Mouse (Mus musculus) G1E (cell line): Measurements from ENCODE around the gene Cnst.

Source experiments
- CTCF ChIP-seq: IDR thresholded peaks from 2 replicates; pipeline ENCODE4 v1.5.1; 2012; ENCODE audit warnings: low read depth, low read length, inconsistent platforms, mixed read lengths
- POLR2AphosphoS5 ChIP-seq: IDR thresholded peaks from 2 replicates; pipeline ENCODE4 v1.6.1; 2012; ENCODE audit warnings: low read depth, low read length, inconsistent platforms; ENCODE audit not compliant: insufficient replicate concordance

DNA sequence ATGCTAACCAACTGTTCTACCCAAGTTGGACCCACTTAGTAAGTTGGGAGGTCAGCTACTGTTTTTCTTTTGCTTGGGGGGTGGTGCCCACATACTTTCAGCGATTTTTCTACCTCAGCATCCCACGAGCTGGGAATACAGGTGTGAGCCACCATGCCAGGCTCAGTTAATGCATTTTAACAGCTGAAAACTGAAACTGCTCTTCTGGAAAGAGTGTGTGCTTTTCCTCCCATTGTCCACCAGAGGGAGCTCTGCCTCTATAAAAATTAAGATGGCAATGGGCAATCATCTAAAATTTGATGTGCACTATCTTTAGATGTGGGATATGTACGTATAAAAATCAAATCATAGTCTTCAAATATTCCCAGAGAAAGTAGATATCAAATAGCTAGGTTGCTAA, 43.6 kb upstream of the Cnst start:
- TF ChIP-seq CTCF: peak; percentile 62
- TF ChIP-seq POLR2AphosphoS5: no peak
